Mouse (Mus musculus) R1 (cell line): ENCODE results near the gene Naa38.
A peak's percentile ranks its signal among the peaks of the same experiment; 100 is the strongest.

Experiments used
- DNase-seq: peaks from one replicate; pipeline ENCODE4 v3.0.0-alpha.2; 2018; ENCODE audit warnings: low read depth, low spot score

The Naa38 gene

GRCm38 (mm10) chr11:69400083-69400850 lies 5.0 kb downstream of the Naa38 start:
- no peak for DNase-seq

GRCm38 (mm10) chr11:69401210-69401637 lies 5.9 kb downstream of the Naa38 start:
- peak; percentile 98 for DNase-seq

GRCm38 (mm10) chr11:69401987-69402386 lies 6.7 kb downstream of the Naa38 start:
- no peak for DNase-seq

GRCm38 (mm10) chr11:69403691-69404594 lies 8.7 kb downstream of the Naa38 start:
- DNase-seq, result no peak

GRCm38 (mm10) chr11:69404595-69405396 lies 9.5 kb downstream of the Naa38 start:
- peak; percentile 68 for DNase-seq

GRCm38 (mm10) chr11:69405397-69406200 lies 10.3 kb downstream of the Naa38 start:
- DNase-seq, result no peak

GRCm38 (mm10) chr11:69406282-69406681 lies 11.0 kb downstream of the Naa38 start:
- DNase-seq, result no peak

GRCm38 (mm10) chr11:69406867-69407723 lies 11.8 kb downstream of the Naa38 start:
- no peak for DNase-seq

- DNase-seq, result no peak
Measured at GRCm38 (mm10) chr11:69407724-69408004, 12.4 kb downstream of the Naa38 start.

GRCm38 (mm10) chr11:69408541-69409377 lies 13.5 kb downstream of the Naa38 start:
- peak; percentile 98 for DNase-seq

- peak; percentile 93 for DNase-seq
Measured at GRCm38 (mm10) chr11:69409378-69410044, 14.2 kb downstream of the Naa38 start.

GRCm38 (mm10) chr11:69410045-69410309 lies 14.7 kb downstream of the Naa38 start:
- DNase-seq, result no peak

- DNase-seq, result no peak
Measured at GRCm38 (mm10) chr11:69410310-69411072, 15.2 kb downstream of the Naa38 start.

- DNase-seq, result peak; percentile 97
Measured at GRCm38 (mm10) chr11:69411073-69411535, 15.8 kb downstream of the Naa38 start.

- peak; percentile 58 for DNase-seq
Measured at GRCm38 (mm10) chr11:69411538-69412203, 16.4 kb downstream of the Naa38 start.

- DNase-seq, result no peak
Measured at GRCm38 (mm10) chr11:69412548-69412947, 17.3 kb downstream of the Naa38 start.
